Mouse (Mus musculus) heart, postnatal 25 days (tissue): Measurements from ENCODE around the gene Pcdh17. TPM values are rescaled to one million over a fixed set of nuclear protein-coding genes. Genes with fewer than 3 reads are reported as not detected.

Experiments
- DNase-seq: peaks from one replicate; pipeline ENCODE4 v3.0.0; 2022; ENCODE audit warnings: low spot score
- intact Hi-C: fragments of 180-260 bp; cut with DNase I; formaldehyde crosslinking; loops from one replicate; pipeline ENCODE4 v1.15.1; 2025
- total RNA-seq, 2 experiments: library from RNA; stranded (reverse); gene quantifications; 2 replicates each; pipeline ENCODE4 v1.2.3; 2021

Gene Pcdh17
- 1 to 10 TPM; 3.3 to 4.4 TPM for total RNA-seq

GRCm38 (mm10) chr14:84443288-84443686 lies at the start of gene Pcdh17:
Pcdh17 (plus strand) TSS chr14:84443563.
- DNase-seq, result peak; percentile 89
- intact Hi-C loops, result loop anchor here (10.0 kb wide), 1 partner anchor 1862 kb away; no protein-coding TSS in a partner anchor

GRCm38 (mm10) chr14:84397137-84397536 lies 46.2 kb upstream of the Pcdh17 start:
- intact Hi-C loops, result no loop called here
- DNase-seq, result no peak

GRCm38 (mm10) chr14:84424736-84425135 lies 18.6 kb upstream of the Pcdh17 start:
- intact Hi-C loops, result no loop called here
- no peak for DNase-seq

- intact Hi-C loops, result no loop called here
Measured at GRCm38 (mm10) chr14:84426616-84427015, 16.7 kb upstream of the Pcdh17 start.

GRCm38 (mm10) chr14:84438066-84438770 lies 5.1 kb upstream of the Pcdh17 start:
- intact Hi-C loops, result no loop called here
- DNase-seq, result no peak

More at GRCm38 (mm10) chr14:84426616-84427015, 16.7 kb upstream of the Pcdh17 start:
- no peak for DNase-seq

- intact Hi-C loops, result loop anchor here (10.0 kb wide), 1 partner anchor 1864 kb away; no protein-coding TSS in a partner anchor
- no peak for DNase-seq
Measured at GRCm38 (mm10) chr14:84440903-84441302, 2.5 kb upstream of the Pcdh17 start.

- DNase-seq, result no peak
- intact Hi-C loops, result loop anchor here (10.0 kb wide), 1 partner anchor 1862 kb away; no protein-coding TSS in a partner anchor
Measured at GRCm38 (mm10) chr14:84442528-84443287, 655 bp upstream of the Pcdh17 start.

- DNase-seq, result no peak
- intact Hi-C loops, result loop anchor here (10.0 kb wide), 1 partner anchor 1861 kb away; no protein-coding TSS in a partner anchor
Measured at GRCm38 (mm10) chr14:84443761-84444160, 398 bp downstream of the Pcdh17 start.

GRCm38 (mm10) chr14:84444276-84444662 lies 906 bp downstream of the Pcdh17 start:
- intact Hi-C loops, result loop anchor here (10.0 kb wide), 1 partner anchor 1861 kb away; no protein-coding TSS in a partner anchor
- no peak for DNase-seq

GRCm38 (mm10) chr14:84444663-84445502 lies 1.5 kb downstream of the Pcdh17 start:
- DNase-seq, result no peak
- intact Hi-C loops, result loop anchor here (5.0 to 10.0 kb wide), 2 partner anchors 87 to 1860 kb away; no protein-coding TSS in a partner anchor

GRCm38 (mm10) chr14:84445503-84446410 lies 2.4 kb downstream of the Pcdh17 start:
- peak; percentile 9 for DNase-seq
- intact Hi-C loops, result loop anchor here (2.0 to 10.0 kb wide), 3 partner anchors 15 to 1859 kb away; no protein-coding TSS in a partner anchor

GRCm38 (mm10) chr14:84446411-84446915 lies 3.1 kb downstream of the Pcdh17 start:
- no peak for DNase-seq
- intact Hi-C loops, result loop anchor here (2.0 to 10.0 kb wide), 3 partner anchors 14 to 1858 kb away; no protein-coding TSS in a partner anchor

GRCm38 (mm10) chr14:84446941-84447641 lies 3.7 kb downstream of the Pcdh17 start:
- intact Hi-C loops, result loop anchor here (2.0 to 10.0 kb wide), 3 partner anchors 14 to 1858 kb away; no protein-coding TSS in a partner anchor
- peak; percentile 36 for DNase-seq

- DNase-seq, result peak; percentile 1
- intact Hi-C loops, result loop anchor here (2.0 to 10.0 kb wide), 3 partner anchors 13 to 1857 kb away; no protein-coding TSS in a partner anchor
Measured at GRCm38 (mm10) chr14:84447661-84448380, 4.5 kb downstream of the Pcdh17 start.

GRCm38 (mm10) chr14:84448381-84448771 lies 5.0 kb downstream of the Pcdh17 start:
- DNase-seq, result peak; percentile 1
- intact Hi-C loops, result loop anchor here (5.0 to 10.0 kb wide), 2 partner anchors 84 to 1856 kb away; no protein-coding TSS in a partner anchor

- DNase-seq, result no peak
- intact Hi-C loops, result no loop called here
Measured at GRCm38 (mm10) chr14:84454074-84454845, 10.9 kb downstream of the Pcdh17 start.
